20 mouse cellular contexts compared by ENCODE assay signal in genomic region chr2:91268042-91268441, GRCm38 (mm10).
"Had no signal": no experiment of that assay in that cellular context is flagged by ENCODE, and none has a peak within 500 bp of the region (broad histone marks: within the 10 kb centered on the region; RNA-seq: fewer than 3 reads in every experiment).

No protein-coding gene starts in this region.

- H3K9me3 ChIP-seq: limb, embryonic 12.5 days; limb, embryonic 15.5 days; midbrain, embryonic 12.5 days; midbrain, embryonic 15.5 days; neural tube, embryonic 12.5 days; neural tube, embryonic 15.5 days had no signal

- H3K27me3 ChIP-seq: limb, embryonic 12.5 days; limb, embryonic 15.5 days; midbrain, embryonic 12.5 days; midbrain, embryonic 15.5 days; neural tube, embryonic 12.5 days; neural tube, embryonic 15.5 days had no signal

- H3K4me3 ChIP-seq: limb, embryonic 12.5 days; limb, embryonic 15.5 days; midbrain, embryonic 12.5 days; midbrain, embryonic 15.5 days; neural tube, embryonic 12.5 days; neural tube, embryonic 15.5 days had no signal

- H3K27ac ChIP-seq: kidney, postnatal 0 days; limb, embryonic 12.5 days; limb, embryonic 15.5 days; macrophage; midbrain, embryonic 12.5 days; midbrain, embryonic 15.5 days; neural tube, embryonic 12.5 days; neural tube, embryonic 15.5 days had no signal

- H3K9ac ChIP-seq: limb, embryonic 12.5 days; limb, embryonic 15.5 days; lung, embryonic 14.5 days; midbrain, embryonic 12.5 days; midbrain, embryonic 15.5 days; neural tube, embryonic 12.5 days; neural tube, embryonic 15.5 days had no signal

- DNase-seq: kidney, adult 18-20 months; kidney, adult 9 months; kidney, postnatal 36 days; left cerebral cortex, postnatal 4 days; lung, embryonic 14.5 days; right cerebral cortex, adult 18-20 months; right cerebral cortex, postnatal 14 days; right cerebral cortex, postnatal 4 days; thymus, adult 18-20 months; thymus, postnatal 36 days had no signal

- ATAC-seq: intestine, embryonic 16.5 days; lung, postnatal 0 days; midbrain, embryonic 15.5 days had no signal

- H3K4me2 ChIP-seq: limb, embryonic 12.5 days; limb, embryonic 15.5 days; lung, embryonic 14.5 days; midbrain, embryonic 12.5 days; midbrain, embryonic 15.5 days; neural tube, embryonic 12.5 days; neural tube, embryonic 15.5 days had no signal
